Mouse (Mus musculus) liver, embryonic 14.5 days (tissue): ENCODE measurements at regions not wholly inside any gene's neighbourhood (a gene's known extent, or its start where the extent isn't known, plus 50 kb on each side); places are given as distances from the start of the nearest gene placed in this dataset.

Source experiments
- ATAC-seq: fragments of 200-750 bp; cut with Nextera tagmentation; 2 replicates; pipeline ENCODE4 v1.8.0; 2017; ENCODE audit warnings: moderate number of reproducible peaks, mild to moderate bottlenecking, moderate library complexity; ENCODE audit not compliant: insufficient read depth
- DNase-seq, 3 experiments: peaks; one replicate each; pipeline ENCODE4 v3.0.0-alpha.2; 2012 to 2013; ENCODE audit warnings: low read depth in 3 of 3, low spot score in 3 of 3
- H3K27ac ChIP-seq: fragments of 300-500 bp; sonication (generic); 2 replicates; pipeline ENCODE4 v1.5.1; 2014; ENCODE audit warnings: moderate library complexity, mild to moderate bottlenecking, control low read depth, inconsistent platforms
- H3K27me3 ChIP-seq: fragments of 300-500 bp; sonication (generic); 2 replicates; pipeline ENCODE4 v1.6.1; 2014; ENCODE audit warnings: mild to moderate bottlenecking, low read length, moderate library complexity; ENCODE audit not compliant: control insufficient read depth, insufficient read depth
- H3K36me3 ChIP-seq: fragments of 300-500 bp; sonication (generic); replicated peaks from 2 replicates; pipeline ENCODE4 v1.6.1; 2014; ENCODE audit warnings: low read depth; ENCODE audit not compliant: control insufficient read depth, insufficient read depth
- H3K4me1 ChIP-seq, 2 experiments: fragments of 200-500 bp in 1 of 2; fragments of 300-500 bp in 1 of 2; sonication (generic) in 1 of 2; replicated peaks; 2 replicates each; pipeline ENCODE4 v1.6.1; 2012 to 2014; ENCODE audit warnings: antibody characterized with exemption in 1 of 2, inconsistent platforms in 1 of 2, low read length in 1 of 2; ENCODE audit not compliant: control insufficient read depth in 2 of 2, insufficient read depth in 2 of 2
- H3K4me2 ChIP-seq: fragments of 300-500 bp; sonication (generic); 2 replicates; pipeline ENCODE4 v1.6.1; 2014; ENCODE audit warnings: low read depth, mild to moderate bottlenecking, control low read depth, moderate library complexity
- H3K4me3 ChIP-seq, 2 experiments: fragments of 200-500 bp in 1 of 2; fragments of 300-500 bp in 1 of 2; sonication (generic) in 1 of 2; 2 replicates each; pipeline ENCODE4 v1.5.1; 2012 to 2014; ENCODE audit warnings: low read depth in 2 of 2, low read length in 2 of 2, mild to moderate bottlenecking in 2 of 2, control low read depth in 1 of 2, inconsistent platforms in 1 of 2, moderate library complexity in 1 of 2; ENCODE audit not compliant: insufficient read depth in 1 of 2
- H3K9ac ChIP-seq: fragments of 300-500 bp; sonication (generic); replicated peaks from 2 replicates; pipeline ENCODE4 v1.6.1; 2014; ENCODE audit warnings: mild to moderate bottlenecking, control low read depth, moderate library complexity
- H3K9me3 ChIP-seq: fragments of 300-500 bp; sonication (generic); 2 replicates; pipeline ENCODE4 v1.6.1; 2016; ENCODE audit warnings: low read length, mixed read lengths; ENCODE audit not compliant: control insufficient read depth
- CTCF ChIP-seq: IDR thresholded peaks from 2 replicates; pipeline ENCODE4 v1.5.1; 2016; ENCODE audit warnings: antibody characterized with exemption, low read depth, control low read depth
- EP300 ChIP-seq: IDR thresholded peaks from 2 replicates; pipeline ENCODE4 v1.6.1; 2016; ENCODE audit warnings: antibody characterized with exemption, low read depth
- WGBS: fragments of 180-500 bp; shearing (Covaris S2); extraction: QIAGEN DNeasy Blood & Tissue Kit; methylation state at CpG from one replicate; pipeline ENCODE4 v1.1.7; 2014; ENCODE audit not compliant: insufficient replicate concordance; 5-methylcytosine and 5-hydroxymethylcytosine counted together

DNA sequence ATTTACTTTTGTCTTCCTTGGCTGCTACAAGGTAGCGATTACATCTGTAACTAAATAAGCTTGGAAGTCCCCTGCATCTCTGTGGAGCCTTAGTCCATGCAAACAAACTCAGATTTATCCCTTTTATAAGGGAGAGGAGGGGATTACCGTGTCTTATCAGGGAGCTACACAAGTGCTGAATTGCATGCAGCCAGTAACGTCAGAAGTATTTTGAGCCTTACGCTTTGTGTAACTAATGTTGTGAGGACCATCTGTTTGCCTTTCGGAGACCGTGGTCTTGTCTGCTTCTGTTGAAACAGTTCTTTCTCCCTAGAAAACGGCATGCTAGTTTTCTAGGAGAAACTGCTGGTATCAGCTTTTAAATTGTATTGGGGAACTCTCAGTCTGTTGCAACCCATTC, 58.0 kb upstream of the Dmrta1 start:
- Histone ChIP-seq H3K4me3 (no peak overlapping the region), H3K27ac (no peak overlapping the region), H3K27me3 (no peaks in the 10 kb centered on the region), H3K4me2 (no peak overlapping the region), H3K4me1 (no peaks in the 10 kb centered on the region), H3K9me3 (no peaks in the 10 kb centered on the region), H3K9ac (no peak overlapping the region), H3K36me3 (no peaks in the 10 kb centered on the region)
- ATAC-seq (no peak), DNase-seq (no peak)
- 58% methylated on average over 7 of the region's 7 CpGs for WGBS
- TF ChIP-seq EP300, result no peak
- no peak for TF ChIP-seq CTCF

DNA sequence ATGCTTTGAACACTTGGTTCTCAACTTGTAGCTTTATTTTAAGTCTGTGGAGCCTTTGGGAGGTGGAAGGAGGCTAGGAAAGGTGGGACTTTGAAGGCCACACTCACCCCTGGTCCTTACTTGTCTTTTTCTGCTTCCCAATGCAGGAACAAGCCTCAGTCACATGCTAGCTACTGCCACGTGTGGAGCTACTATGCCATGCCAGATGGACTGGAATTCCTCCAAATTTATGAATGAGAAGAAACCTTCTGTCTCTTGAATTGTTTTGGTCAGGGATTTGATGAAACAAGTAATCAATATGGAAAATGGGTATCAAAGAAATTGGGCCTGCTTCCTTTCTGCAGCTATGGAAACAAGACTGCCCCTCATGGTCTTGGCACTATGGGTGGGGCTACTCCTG, 74.5 kb upstream of the Dmrta1 start:
- 26% methylated on average over 1 of the region's 1 CpGs for WGBS
- Histone ChIP-seq H3K4me2 (no peak overlapping the region), H3K27me3 (no peaks in the 10 kb centered on the region), H3K4me1 (no peaks in the 10 kb centered on the region), H3K9me3 (no peaks in the 10 kb centered on the region), H3K27ac (no peak overlapping the region), H3K9ac (no peak overlapping the region), H3K36me3 (no peaks in the 10 kb centered on the region), H3K4me3 (no peak overlapping the region)
- TF ChIP-seq CTCF (no peak), EP300 (no peak)
- DNase-seq (no peak), ATAC-seq (no peak)

DNA sequence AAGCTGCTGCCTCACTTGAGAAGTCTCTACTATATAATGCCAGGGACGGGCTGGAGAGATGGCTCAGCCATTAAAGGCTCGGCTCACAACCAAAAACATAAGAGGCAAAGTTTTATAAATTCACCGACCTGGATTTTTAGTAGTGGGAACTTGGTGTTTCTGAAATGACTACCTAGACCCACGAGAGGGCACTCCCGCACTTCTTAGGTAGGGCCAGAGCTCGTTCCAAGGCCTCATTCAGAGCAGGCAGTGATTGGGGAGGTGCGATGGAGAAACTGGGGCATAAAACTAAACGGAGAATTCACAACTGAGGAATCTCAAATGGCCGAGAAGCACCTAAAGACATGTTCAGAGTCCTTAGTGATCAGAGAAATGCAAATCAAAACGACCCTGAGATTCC, 103.7 kb upstream of the Dmrta1 start:
- H3K9ac ChIP-seq, result no peak overlapping the region
- DNase-seq, result no peak
- 20% methylated on average over 10 of the region's 10 CpGs for WGBS
- H3K9me3 ChIP-seq, result no peaks in the 10 kb centered on the region
- no peak for ATAC-seq
- peak; percentile 28; the same call in 1 of the 2 replicates for TF ChIP-seq CTCF
- no peak for TF ChIP-seq EP300
- no peaks in the 10 kb centered on the region for H3K4me1 ChIP-seq
- no peaks in the 10 kb centered on the region for H3K27me3 ChIP-seq
- H3K36me3 ChIP-seq, result no peaks in the 10 kb centered on the region
- no peak overlapping the region for H3K27ac ChIP-seq
- no peak overlapping the region for H3K4me2 ChIP-seq
- no peak overlapping the region for H3K4me3 ChIP-seq

DNA sequence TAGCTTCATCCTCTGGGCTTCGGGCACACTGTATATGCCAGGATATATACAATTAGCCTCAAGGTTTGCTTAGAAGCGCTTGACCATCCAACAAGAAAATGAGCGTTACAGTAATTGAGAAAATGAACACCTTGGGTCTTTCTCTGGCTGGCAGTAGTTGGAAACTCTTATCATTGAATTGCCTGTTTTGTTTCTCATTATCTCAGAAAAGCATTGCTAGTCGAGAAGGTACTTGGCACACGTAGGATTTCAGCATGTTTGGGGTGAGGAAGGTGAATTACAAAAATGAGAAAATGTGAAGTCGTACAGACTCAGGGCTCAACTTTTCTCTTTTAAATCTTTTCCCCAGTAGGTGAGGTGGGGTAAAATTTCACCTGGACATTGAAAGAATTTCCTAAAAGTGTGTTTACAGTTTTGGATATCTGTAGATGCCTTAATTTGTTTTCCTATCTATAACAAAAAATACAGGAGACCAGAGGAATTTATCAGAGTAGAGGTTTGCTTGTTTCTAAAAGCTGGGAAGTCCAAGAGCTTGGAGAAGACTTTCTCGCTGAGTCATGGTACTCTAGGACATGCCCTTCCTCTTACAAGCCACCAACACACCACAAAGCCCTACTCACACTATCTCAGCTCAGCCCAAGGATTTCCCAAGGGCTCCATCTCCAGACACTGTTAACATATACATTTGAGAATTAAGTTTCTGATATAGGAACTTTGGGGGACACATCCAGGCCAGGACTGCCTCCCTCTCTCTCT, 124.3 kb upstream of the Dmrta1 start:
- DNase-seq (no peak), ATAC-seq (no peak)
- H3K36me3 ChIP-seq, result no peaks in the 10 kb centered on the region
- 43% methylated on average over 7 of the region's 7 CpGs for WGBS
- TF ChIP-seq CTCF (no peak), EP300 (no peak)
- H3K9me3 ChIP-seq, result no peaks in the 10 kb centered on the region
- H3K4me3 ChIP-seq, result no peak overlapping the region
- H3K9ac ChIP-seq, result no peak overlapping the region
- no peaks in the 10 kb centered on the region for H3K27me3 ChIP-seq
- no peak overlapping the region for H3K27ac ChIP-seq
- H3K4me2 ChIP-seq, result no peak overlapping the region
- H3K4me1 ChIP-seq, result no peaks in the 10 kb centered on the region

DNA sequence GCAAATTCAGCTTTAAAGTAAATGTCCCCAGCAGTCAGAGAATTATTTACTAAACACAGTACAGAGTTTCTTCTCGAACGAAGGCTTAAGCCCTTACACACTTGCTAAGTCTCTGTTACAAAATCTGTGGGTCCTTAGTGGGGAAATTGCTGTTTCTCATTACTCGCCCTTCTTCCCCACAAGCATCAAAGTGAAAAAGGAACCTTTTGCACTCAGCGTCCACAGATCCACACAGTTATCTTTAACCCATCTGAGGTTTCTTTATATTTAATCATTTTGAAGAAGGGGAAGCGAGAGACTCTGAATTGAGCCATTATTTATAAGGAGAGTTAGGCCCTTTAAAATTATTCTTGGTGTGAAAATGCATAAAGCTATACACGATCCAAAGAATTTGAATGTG, 126.7 kb upstream of the Dmrta1 start:
- no peak for ATAC-seq
- DNase-seq, result no peak
- Histone ChIP-seq H3K4me3 (no peak overlapping the region), H3K27ac (no peak overlapping the region), H3K9ac (no peak overlapping the region), H3K4me1 (no peaks in the 10 kb centered on the region), H3K27me3 (no peaks in the 10 kb centered on the region), H3K9me3 (no peaks in the 10 kb centered on the region), H3K36me3 (no peaks in the 10 kb centered on the region), H3K4me2 (no peak overlapping the region)
- WGBS, result 54% methylated on average over 6 of the region's 6 CpGs
- TF ChIP-seq EP300 (no peak), CTCF (no peak)
